Mouse (Mus musculus): ENCODE results near the gene B4galt5. TPM values are rescaled to one million over a fixed set of nuclear protein-coding genes. Genes with fewer than 3 reads are reported as not detected.

The B4galt5 gene
- polyA plus RNA-seq, 1 experiment, result 28.3 TPM

GRCm38 (mm10) chr2:167326582-167326981 is 22.4 kb downstream of the B4galt5 start:
- Histone ChIP-seq H3K4me3 (ENCODE audit: insufficient read depth, low read length) (no peak overlapping the region), H3K4me1 (ENCODE audit: control insufficient read depth, insufficient read depth, low read length) (peaks cover 20% of the 10 kb centered on the region)
- TF ChIP-seq POLR2A (IDR thresholded peaks at IDR 0.05; ENCODE audit: low read depth, low read length) (no peak), CTCF (IDR thresholded peaks at IDR 0.05; ENCODE audit: borderline replicate concordance, insufficient read depth, low read length) (no peak)

GRCm38 (mm10) chr2:167324151-167324930 is 24.6 kb downstream of the B4galt5 start:
- no peak overlapping the region for H3K4me3 ChIP-seq (ENCODE audit: insufficient read depth, low read length)
- H3K27ac ChIP-seq (ENCODE audit: insufficient read depth, low read length), result no peak overlapping the region
- no peak for TF ChIP-seq CTCF (IDR thresholded peaks at IDR 0.05; ENCODE audit: borderline replicate concordance, insufficient read depth, low read length)
- TF ChIP-seq POLR2A (IDR thresholded peaks at IDR 0.05; ENCODE audit: low read depth, low read length), result no peak
- peaks cover 7% of the 10 kb centered on the region for H3K4me1 ChIP-seq (ENCODE audit: control insufficient read depth, insufficient read depth, low read length)

More at GRCm38 (mm10) chr2:167326582-167326981, 22.4 kb downstream of the B4galt5 start:
- H3K27ac ChIP-seq (ENCODE audit: insufficient read depth, low read length), result no peak overlapping the region

- TF ChIP-seq POLR2A (IDR thresholded peaks at IDR 0.05; ENCODE audit: low read depth, low read length) (no peak), CTCF (IDR thresholded peaks at IDR 0.05; ENCODE audit: borderline replicate concordance, insufficient read depth, low read length) (no peak)
- H3K4me3 ChIP-seq (ENCODE audit: insufficient read depth, low read length), result no peak overlapping the region
- H3K27ac ChIP-seq (ENCODE audit: insufficient read depth, low read length), result no peak overlapping the region
These were observed 25.9 kb downstream of the B4galt5 start for GRCm38 (mm10) chr2:167323116-167323515.

GRCm38 (mm10) chr2:167321372-167321771 is 27.6 kb downstream of the B4galt5 start:
- Histone ChIP-seq H3K27ac (ENCODE audit: insufficient read depth, low read length) (no peak overlapping the region), H3K4me3 (ENCODE audit: insufficient read depth, low read length) (no peak overlapping the region), H3K4me1 (ENCODE audit: control insufficient read depth, insufficient read depth, low read length) (peaks cover 12% of the 10 kb centered on the region)
- TF ChIP-seq CTCF (IDR thresholded peaks at IDR 0.05; ENCODE audit: borderline replicate concordance, insufficient read depth, low read length) (no peak), POLR2A (IDR thresholded peaks at IDR 0.05; ENCODE audit: low read depth, low read length) (no peak)

More at GRCm38 (mm10) chr2:167323116-167323515, 25.9 kb downstream of the B4galt5 start:
- H3K4me1 ChIP-seq (ENCODE audit: control insufficient read depth, insufficient read depth, low read length), result peaks cover 11% of the 10 kb centered on the region

GRCm38 (mm10) chr2:167318981-167319380 is 30.0 kb downstream of the B4galt5 start:
- H3K4me3 ChIP-seq (ENCODE audit: insufficient read depth, low read length), result no peak overlapping the region
- peaks cover 15% of the 10 kb centered on the region for H3K4me1 ChIP-seq (ENCODE audit: control insufficient read depth, insufficient read depth, low read length)
- no peak overlapping the region for H3K27ac ChIP-seq (ENCODE audit: insufficient read depth, low read length)
- TF ChIP-seq CTCF (IDR thresholded peaks at IDR 0.05; ENCODE audit: borderline replicate concordance, insufficient read depth, low read length) (no peak), POLR2A (IDR thresholded peaks at IDR 0.05; ENCODE audit: low read depth, low read length) (no peak)

- H3K27ac ChIP-seq (ENCODE audit: insufficient read depth, low read length), result no peak overlapping the region
- TF ChIP-seq POLR2A (IDR thresholded peaks at IDR 0.05; ENCODE audit: low read depth, low read length) (no peak), CTCF (IDR thresholded peaks at IDR 0.05; ENCODE audit: borderline replicate concordance, insufficient read depth, low read length) (no peak)
- peaks cover 20% of the 10 kb centered on the region for H3K4me1 ChIP-seq (ENCODE audit: control insufficient read depth, insufficient read depth, low read length)
- H3K4me3 ChIP-seq (ENCODE audit: insufficient read depth, low read length), result no peak overlapping the region
These were observed 32.2 kb downstream of the B4galt5 start for GRCm38 (mm10) chr2:167316724-167317187.

GRCm38 (mm10) chr2:167314491-167314890 is 34.5 kb downstream of the B4galt5 start:
- Histone ChIP-seq H3K27ac (ENCODE audit: insufficient read depth, low read length) (no peak overlapping the region), H3K4me1 (ENCODE audit: control insufficient read depth, insufficient read depth, low read length) (peaks cover 20% of the 10 kb centered on the region), H3K4me3 (ENCODE audit: insufficient read depth, low read length) (no peak overlapping the region)
- no peak for TF ChIP-seq CTCF (IDR thresholded peaks at IDR 0.05; ENCODE audit: borderline replicate concordance, insufficient read depth, low read length)
- no peak for TF ChIP-seq POLR2A (IDR thresholded peaks at IDR 0.05; ENCODE audit: low read depth, low read length)

GRCm38 (mm10) chr2:167313501-167314326 is 35.3 kb downstream of the B4galt5 start:
- no peak overlapping the region for H3K4me3 ChIP-seq (ENCODE audit: insufficient read depth, low read length)
- H3K27ac ChIP-seq (ENCODE audit: insufficient read depth, low read length), result no peak overlapping the region
- TF ChIP-seq POLR2A (IDR thresholded peaks at IDR 0.05; ENCODE audit: low read depth, low read length) (no peak), CTCF (IDR thresholded peaks at IDR 0.05; ENCODE audit: borderline replicate concordance, insufficient read depth, low read length) (no peak)

GRCm38 (mm10) chr2:167310121-167310520 is 38.9 kb downstream of the B4galt5 start:
- TF ChIP-seq POLR2A (IDR thresholded peaks at IDR 0.05; ENCODE audit: low read depth, low read length) (no peak), CTCF (IDR thresholded peaks at IDR 0.05; ENCODE audit: borderline replicate concordance, insufficient read depth, low read length) (no peak)
- no peak overlapping the region for H3K27ac ChIP-seq (ENCODE audit: insufficient read depth, low read length)
- H3K4me3 ChIP-seq (ENCODE audit: insufficient read depth, low read length), result no peak overlapping the region
- H3K4me1 ChIP-seq (ENCODE audit: control insufficient read depth, insufficient read depth, low read length), result peaks cover 8% of the 10 kb centered on the region; the same call in 1 of the 2 replicates

More at GRCm38 (mm10) chr2:167313501-167314326, 35.3 kb downstream of the B4galt5 start:
- peaks cover 13% of the 10 kb centered on the region for H3K4me1 ChIP-seq (ENCODE audit: control insufficient read depth, insufficient read depth, low read length)

All from embryonic fibroblast, embryonic 13.5 days (primary cell).